Mouse (Mus musculus) kidney, adult 18-20 months (tissue): ENCODE data around the gene Sgca.

Source experiments
- DNase-seq: peaks from one replicate; pipeline ENCODE4 v3.0.0; 2021

The Sgca gene

DNA sequence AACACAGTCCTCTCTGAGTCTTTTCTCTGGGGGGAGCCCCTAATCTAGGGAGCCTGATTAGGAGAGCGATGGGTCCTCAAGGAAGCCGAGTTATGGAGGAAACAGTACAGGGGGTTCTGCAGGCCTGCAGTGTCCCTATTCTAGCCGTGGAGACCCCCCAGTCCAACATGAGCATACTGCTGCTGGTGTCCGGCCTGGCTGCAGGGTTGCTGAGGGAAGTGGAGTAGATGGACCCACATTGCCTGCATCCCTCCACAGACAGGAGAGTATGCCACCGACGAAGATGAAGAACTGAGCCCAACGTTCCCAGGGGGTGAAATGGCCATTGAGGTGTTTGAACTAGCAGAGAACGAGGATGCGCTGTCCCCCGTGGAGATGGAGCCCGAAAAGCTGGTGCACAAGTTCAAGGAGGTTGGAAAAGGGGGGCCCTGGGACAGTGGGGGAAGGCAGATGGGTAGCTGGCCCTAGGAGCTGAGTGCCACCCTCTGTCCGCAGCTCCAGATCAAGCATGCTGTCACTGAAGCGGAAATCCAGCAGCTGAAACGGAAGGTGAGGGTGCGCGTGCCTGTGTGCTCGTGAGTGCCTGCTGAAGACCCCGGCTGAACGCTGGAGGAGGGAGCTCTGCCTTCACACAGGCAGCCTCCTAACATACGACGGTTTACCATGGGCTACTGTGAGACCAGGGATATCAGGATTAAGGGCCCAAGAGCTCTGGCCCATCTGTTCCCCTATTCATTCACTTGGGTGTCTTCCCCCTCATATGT, 25.6 kb upstream of the Sgca start:
- no peak for DNase-seq

GRCm38 (mm10) chr11:95001058-95001457, 24.9 kb upstream of the Sgca start:
- DNase-seq: peak; percentile 77

- DNase-seq: peak; percentile 65
These were observed 24.4 kb upstream of the Sgca start for GRCm38 (mm10) chr11:95000548-95000947.

GRCm38 (mm10) chr11:95000128-95000527, 24.0 kb upstream of the Sgca start:
- DNase-seq: no peak

DNA sequence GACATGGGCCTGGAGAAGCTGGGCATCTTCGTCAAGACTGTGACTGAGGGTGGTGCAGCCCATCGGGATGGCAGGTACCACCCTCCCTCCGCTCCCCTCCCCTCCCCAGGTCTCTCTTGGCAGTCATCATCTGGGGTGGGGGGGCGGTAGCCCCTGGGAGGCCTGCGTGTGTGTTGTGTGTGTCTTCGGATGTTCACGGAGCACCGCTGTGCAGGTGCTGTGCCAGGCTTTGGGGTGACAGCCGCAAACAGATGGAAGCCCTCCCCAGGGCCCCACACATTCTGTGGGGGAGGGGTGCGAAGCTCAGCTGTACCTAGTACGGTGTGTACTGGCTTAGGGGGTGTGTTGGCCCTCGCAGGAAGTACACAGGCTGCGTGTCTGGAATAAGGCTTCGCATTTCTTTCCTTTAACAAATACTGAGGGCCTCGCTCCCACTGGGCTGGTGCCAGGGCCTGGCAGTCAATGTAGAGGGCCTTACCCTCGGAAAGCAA, 22.0 kb upstream of the Sgca start:
- DNase-seq: no peak

DNA sequence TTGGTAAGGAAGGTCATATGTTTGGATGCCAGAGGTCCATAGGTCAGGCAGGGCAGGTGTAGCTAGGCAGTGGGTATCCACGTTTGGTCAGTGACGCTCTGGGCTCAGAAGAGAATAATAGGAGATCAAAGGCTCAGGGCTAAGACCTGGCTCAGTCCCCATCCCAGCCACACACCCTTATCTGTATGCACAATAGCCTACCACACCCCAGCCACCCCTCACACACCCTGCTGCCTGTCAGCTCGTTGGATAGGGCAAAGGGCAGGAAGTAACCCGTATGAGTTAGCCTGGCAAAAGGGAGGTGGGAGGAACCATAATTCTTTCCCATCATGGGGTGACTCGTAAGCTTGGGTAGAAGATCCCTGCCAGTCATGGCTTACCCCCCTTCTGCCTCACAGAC, 21.5 kb upstream of the Sgca start:
- no peak for DNase-seq

- no peak for DNase-seq
These were observed 20.9 kb upstream of the Sgca start for GRCm38 (mm10) chr11:94996984-94997383.

DNA sequence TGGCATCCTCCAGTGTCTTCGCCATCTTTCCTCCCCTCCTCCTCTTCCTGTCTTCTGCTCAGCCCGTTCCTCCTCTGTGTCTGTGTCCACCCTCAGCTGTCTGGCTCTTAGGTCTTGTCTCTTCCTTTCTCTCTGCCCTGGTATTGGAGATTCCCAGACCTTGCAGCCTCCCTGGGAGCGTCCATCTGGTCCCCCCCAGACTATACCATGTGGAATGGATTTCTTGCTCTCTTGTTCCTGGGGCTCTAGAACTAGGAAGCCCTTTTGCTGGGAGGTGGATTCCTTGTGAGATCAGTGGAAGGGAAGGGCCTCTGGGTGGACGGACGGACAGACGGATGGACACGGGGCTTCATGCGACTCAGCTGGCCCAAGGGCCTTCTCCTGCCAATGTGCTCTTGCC, 20.0 kb upstream of the Sgca start:
- DNase-seq: no peak

- no peak for DNase-seq
These were observed 19.0 kb upstream of the Sgca start for GRCm38 (mm10) chr11:94994947-94995772.

DNA sequence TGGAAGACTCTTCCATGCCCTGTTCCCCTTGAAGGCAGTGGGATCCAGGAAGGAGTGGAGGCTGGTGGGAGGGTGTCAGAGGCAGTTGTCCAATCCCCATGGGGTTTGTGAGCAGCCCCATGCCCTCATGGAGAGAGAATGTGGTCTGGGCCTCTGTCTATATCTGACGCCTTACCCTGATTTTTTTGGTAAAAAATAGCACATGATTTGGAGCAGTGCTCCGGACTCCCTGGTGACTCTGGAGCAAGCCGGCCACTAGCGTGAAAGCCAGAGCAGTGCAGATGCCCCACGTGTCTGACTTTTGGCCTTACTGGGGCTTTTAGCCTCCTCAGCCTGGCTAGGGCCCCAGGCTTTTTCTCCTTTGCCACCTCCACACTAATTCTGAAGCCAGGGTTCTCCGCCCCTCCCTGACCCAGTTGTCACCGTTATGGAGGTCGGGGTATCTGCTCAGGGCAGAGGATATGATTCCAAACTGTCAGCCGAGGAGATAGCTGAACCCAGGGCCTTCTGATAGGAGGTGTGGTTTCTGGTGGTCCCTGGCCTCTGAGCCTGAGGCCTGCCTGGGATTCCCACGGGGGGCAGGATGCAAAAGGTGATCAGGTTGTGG, 18.2 kb upstream of the Sgca start:
- DNase-seq: no peak

GRCm38 (mm10) chr11:94992754-94993606, 16.9 kb upstream of the Sgca start:
- peak; percentile 67 for DNase-seq

DNA sequence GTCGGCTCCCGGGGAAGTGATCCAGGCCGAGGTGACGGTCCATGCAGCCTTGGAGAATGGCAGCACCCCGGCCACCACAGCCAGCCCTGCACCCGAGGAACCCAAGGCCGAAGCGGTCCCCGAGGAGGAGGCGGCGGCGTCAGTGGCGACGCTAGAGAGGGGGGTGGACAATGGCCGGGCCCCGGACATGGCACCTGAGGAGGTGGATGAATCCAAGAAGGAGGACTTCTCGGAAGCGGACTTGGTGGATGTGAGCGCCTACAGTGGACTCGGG, 16.3 kb upstream of the Sgca start:
- DNase-seq: peak; percentile 33

- DNase-seq: peak; percentile 66
These were observed 15.7 kb upstream of the Sgca start for GRCm38 (mm10) chr11:94991641-94992479.

DNA sequence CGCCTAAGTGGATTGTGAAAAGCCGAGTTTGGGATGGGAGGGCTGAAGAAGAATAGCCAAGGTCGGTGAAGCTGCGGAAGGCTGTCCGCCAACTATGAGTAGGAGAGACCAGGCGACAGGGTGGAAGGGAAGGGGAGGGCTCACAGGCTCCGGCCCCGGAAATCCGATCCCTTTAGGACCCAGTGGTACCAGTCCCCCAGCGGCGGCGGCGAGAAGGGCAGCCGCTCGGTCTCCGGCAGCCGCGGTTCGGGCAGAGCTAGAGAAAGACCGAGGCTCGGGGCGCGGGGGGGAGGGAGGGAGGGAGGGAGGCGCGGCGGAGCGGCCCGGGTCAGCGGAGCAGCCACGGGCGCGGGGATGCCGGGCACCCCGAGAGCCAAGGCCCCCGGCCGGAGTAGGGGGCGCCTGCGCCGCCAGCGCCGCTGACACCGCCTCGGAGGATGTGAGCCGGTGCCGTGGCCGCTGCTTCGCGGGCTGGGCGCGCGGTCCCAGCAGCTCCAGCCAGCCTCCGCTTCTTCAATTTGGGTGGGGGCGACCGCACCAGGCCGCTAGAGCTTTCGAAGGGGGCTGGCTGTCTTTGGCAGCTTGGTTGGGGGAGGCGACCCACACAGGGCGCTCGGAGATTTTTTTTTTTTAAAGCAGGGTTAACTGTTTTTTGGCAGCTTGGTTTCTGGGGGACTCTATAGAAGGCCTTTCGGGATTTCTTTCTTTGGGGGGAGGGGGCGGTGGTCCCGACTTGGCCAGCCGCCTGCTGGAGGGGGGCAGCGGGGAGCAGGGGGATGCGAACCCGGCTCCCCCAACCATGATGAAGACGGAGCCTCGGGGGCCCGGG, 14.8 kb upstream of the Sgca start, which contains the start of gene Ppp1r9b:
Ppp1r9b (plus strand) TSS at position 287 of the 829 bp plus-strand sequence.
- DNase-seq: peak; percentile 94

GRCm38 (mm10) chr11:94990102-94990748, 14.1 kb upstream of the Sgca start:
- no peak for DNase-seq

GRCm38 (mm10) chr11:94989562-94990017, 13.5 kb upstream of the Sgca start:
- DNase-seq: peak; percentile 82

- peak; percentile 26 for DNase-seq
These were observed 12.8 kb upstream of the Sgca start for GRCm38 (mm10) chr11:94988780-94989561.

- DNase-seq: no peak
These were observed 11.7 kb upstream of the Sgca start for GRCm38 (mm10) chr11:94987851-94988250.

DNA sequence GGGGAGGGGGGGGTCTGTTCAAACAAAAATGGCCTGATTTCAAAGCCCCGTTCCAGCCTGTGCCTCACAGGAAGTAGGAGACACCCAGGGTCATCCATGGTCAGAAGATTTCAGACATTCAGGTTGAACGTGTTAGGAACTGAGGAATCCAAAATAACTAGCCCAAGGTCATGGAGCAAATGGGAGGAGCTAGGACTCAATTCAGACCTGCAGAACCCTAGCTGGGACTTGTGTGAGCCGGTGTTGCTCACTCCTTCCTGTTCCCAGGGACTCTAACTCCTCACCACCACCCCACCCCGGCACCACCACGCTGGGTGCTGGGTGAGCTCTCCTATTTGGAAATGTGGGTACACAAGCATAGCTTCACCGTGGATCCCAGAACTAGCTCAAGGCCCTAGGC, 11.2 kb upstream of the Sgca start:
- DNase-seq: no peak
